Mouse (Mus musculus) kidney, postnatal 14 days (tissue): Measurements from ENCODE around the gene Gm17949.

Experiments used
- DNase-seq: peaks from one replicate; pipeline ENCODE4 v3.0.0; 2022; ENCODE audit warnings: mixed read lengths

Gm17949 gene

DNA sequence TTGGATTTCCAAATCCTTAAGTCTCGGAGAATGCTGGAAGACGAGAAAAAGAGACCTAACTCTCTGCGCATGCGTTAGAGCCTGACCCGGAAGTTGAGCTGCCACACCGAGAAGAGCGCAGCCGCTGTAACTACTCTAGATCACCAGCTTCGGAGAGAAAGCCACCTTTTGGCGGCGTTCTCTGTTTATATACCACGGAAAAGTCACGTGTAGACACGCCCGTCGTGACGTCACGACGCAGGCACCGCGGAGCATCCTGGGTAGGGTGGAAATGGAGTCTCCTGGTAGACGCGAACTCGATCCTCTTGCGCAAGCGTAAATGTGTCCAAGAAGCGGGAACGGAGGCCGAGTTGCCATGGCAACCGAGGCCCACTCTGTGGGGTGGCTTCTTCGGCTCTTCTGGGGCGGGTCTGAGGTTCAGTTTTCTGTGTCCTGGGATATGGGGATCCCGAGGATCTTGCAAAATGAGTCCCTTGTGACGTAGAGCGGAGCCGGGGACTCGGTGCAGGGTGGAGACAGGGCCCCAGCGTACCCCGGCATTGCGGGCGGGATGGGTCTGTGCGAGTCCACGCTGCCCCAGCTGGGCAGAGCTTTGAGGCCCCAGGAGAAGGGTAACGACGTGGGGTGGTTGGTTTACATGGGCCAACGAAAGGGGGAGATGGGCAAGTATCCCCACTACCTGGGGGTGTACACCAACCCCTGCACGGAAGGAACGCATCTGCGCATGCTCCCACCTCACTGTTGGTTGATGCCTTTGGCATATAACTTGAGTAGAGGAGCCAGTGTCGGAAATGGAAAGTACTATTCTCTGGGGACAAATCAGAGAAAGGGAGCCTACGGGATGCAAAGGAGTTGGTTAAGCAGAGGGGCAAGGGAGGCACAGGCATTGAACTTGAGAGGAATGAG is at the start of gene Gm17949, which contains the start of gene Gtf2f1:
TSS of gene Gm17949 (plus strand) at position 234 of the 906 bp plus-strand sequence.
TSS of gene Gtf2f1 (minus strand) at position 53 of the 906 bp plus-strand sequence.
- peak; percentile 98 for DNase-seq

GRCm38 (mm10) chr17:56961880-56962279 is 49.4 kb upstream of the Gm17949 start:
- DNase-seq = no peak

DNA sequence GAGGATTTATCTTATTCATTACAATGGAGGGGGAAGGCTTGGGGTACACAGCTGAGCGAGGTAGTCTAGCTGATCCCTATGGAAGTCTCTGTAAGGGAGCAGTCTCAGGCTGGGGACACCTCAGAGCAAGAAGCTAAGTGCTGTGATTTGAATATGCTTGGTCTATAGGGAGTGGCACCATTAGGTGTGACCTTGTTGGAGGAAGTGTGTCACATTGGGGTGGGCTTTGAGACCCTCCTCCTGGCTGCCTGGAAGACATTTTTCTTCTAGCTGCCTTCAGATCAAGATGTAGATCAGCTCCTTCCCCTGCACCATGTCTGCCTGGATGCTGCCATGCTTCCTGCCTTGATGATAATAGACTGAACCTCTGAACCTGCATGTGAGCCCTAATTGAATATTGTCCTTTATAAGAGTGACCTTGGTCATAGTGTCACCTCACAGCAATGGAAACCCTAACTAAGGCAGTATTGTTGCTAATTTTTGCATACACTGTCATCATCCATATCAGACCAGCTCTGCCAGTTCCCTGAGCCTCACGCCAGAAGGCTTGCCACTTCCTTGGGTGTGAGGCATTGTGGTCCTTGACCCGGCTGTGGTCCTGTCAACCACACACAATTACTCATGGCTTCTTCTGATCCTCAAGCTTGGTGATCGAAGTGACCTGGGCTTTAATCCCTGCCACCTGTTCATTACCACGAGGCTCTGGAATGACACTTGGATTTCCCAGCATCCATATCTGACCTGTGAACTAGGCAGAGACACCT is 48.4 kb upstream of the Gm17949 start:
- no peak for DNase-seq

DNA sequence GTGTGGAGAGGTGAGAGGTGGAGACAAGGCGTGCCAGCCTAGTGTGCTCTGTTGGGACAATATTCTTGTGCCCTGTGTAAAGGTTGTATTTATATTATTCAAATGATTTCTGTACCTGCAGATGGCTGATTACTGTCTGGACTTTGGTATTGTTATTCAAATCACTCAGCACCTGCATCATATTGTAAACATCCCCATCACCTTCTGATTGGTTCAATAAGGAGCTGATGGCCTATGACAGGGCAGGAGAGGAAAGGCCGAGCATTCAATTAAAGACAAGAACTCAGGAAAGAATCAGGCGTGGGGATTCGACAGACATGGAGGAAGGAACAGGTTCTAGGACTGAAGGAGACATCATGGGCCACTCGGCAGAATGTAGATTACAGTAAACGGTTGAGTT is 47.6 kb upstream of the Gm17949 start:
- DNase-seq = no peak

GRCm38 (mm10) chr17:56969321-56969720 is 41.9 kb upstream of the Gm17949 start:
- DNase-seq = no peak

DNA sequence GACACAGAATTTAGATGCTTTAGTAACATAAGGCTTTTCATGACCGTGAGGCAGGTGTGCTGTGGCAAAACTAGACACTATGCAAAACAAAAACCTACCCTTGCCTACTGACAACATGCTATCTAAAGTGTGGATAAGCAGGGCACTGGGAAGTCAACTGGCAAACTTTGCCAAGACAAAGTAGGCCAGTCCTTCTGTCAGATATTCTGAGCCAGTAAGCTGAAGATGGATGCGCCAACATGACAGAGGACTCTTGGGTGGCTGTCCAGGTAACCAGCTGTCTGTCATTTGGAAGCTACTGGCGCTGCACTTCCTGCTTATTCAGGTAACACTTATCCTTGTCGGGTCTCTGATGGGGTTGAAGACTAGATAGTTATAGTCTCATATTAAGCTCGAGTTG is 41.2 kb upstream of the Gm17949 start:
- DNase-seq = no peak

DNA sequence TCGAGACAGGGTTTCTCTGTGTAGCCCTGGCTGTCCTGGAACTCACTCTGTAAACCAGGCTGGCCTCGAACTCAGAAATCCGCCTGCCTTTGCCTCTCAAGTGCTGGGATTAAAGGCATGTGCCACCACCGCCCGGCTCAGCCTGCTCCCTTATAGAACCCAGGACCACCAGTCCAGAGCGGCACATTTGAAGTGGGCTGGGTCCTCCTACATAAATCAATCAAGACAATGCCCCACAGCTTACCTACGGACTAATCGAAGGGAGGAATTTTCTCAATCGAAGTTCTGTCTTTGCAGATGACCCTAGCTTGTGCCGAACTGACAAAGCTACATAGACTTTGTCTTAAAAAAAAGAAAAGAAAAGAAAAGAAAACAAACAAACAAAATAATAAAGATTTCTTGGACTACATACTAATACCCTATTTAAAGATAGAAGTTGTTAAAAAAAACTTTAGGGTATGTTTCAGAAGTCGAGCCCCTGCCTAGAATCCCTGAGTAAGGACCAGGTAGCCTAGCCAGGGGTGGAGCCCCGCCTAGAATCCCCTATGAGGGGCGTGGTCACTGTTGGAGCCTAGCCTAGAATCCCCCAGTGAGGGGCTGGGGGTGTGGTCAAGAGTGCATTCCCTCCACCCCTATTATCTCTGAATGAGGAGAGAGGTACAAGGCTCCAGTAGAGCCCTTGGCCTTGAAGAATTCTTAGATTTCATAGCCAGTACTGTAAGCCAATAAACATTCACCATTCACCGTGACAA is 37.1 kb upstream of the Gm17949 start:
- no peak for DNase-seq

DNA sequence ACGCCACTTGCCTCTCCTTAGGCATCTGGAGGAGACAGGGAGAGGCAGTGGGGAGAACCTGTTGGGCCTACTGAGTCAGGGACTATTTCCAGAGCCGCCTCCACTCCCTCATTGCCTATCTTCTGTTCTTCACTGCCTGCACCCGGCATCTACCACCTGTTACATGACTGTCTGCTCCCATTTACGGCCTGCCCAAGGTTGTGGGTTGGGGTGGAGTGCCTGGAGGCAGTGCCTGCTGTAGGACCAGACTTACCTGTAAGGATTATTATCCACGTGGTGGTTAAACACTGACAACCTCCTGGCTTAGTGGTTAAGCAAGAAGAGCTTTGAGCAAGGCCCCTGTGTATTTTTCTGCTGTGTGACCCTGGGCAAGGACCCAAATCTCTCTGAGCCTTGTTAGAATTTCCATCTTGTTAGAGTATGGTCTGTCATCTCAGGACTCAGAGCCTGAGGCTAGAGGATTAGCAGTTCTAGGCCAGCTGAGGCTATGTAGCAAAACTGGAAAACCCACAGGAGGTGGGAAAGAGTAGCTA is 36.5 kb upstream of the Gm17949 start:
- DNase-seq = no peak

GRCm38 (mm10) chr17:56975391-56975790 is 35.9 kb upstream of the Gm17949 start:
- DNase-seq = no peak

- DNase-seq = no peak
Observed at GRCm38 (mm10) chr17:56976531-56977390, 34.5 kb upstream of the Gm17949 start.

GRCm38 (mm10) chr17:56979524-56979923 is 31.7 kb upstream of the Gm17949 start:
- DNase-seq = no peak

- DNase-seq = no peak
Observed at GRCm38 (mm10) chr17:56981049-56981448, 30.2 kb upstream of the Gm17949 start.

GRCm38 (mm10) chr17:56982013-56982412 is 29.3 kb upstream of the Gm17949 start, which contains the start of gene Acer1:
Gene Acer1, minus strand, starts transcription at chr17:56982126.
- DNase-seq = no peak

- no peak for DNase-seq
Observed at GRCm38 (mm10) chr17:56984886-56985285, 26.4 kb upstream of the Gm17949 start.

DNA sequence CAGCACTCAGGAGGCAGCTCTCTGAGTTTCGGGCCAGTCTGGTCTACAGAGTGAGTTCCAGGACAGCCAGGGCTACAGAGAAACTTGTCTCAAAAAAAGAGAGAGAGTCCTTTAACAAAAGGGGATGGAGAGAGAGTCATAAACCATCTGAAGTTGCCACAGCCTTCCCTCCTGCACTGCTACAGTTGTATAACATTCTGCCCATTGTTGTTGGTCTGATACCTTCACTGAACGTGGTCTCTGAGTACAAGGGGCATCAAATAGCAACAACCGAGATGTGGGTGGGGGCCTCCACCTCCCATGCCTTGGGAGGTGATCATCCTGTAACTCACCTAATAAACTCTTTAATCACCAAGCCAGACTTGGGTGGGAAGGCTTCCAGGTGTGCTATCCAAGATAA is 25.6 kb upstream of the Gm17949 start:
- no peak for DNase-seq

- no peak for DNase-seq
Observed at GRCm38 (mm10) chr17:56986105-56986805, 25.0 kb upstream of the Gm17949 start.

DNA sequence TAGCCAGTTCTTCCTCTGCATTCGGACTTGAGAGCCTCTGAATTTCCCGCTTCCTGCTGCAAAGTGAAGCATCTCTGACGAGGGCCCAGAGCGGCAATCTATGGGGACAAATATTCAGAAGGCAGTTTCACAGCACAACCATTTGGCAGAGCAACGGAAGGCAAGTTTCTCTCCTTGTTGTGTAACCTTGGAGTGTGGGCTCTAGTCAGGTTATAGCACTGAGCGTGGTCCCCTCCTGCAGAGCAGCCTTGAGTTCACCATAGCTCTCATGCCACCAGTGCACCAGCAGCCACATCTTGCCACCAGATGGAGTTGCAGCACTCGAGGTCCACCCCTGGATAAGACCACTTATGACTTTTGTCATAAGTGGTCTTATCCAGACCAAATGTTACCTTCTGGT is 22.8 kb upstream of the Gm17949 start:
- no peak for DNase-seq

- no peak for DNase-seq
Observed at GRCm38 (mm10) chr17:56988921-56989430, 22.3 kb upstream of the Gm17949 start.

DNA sequence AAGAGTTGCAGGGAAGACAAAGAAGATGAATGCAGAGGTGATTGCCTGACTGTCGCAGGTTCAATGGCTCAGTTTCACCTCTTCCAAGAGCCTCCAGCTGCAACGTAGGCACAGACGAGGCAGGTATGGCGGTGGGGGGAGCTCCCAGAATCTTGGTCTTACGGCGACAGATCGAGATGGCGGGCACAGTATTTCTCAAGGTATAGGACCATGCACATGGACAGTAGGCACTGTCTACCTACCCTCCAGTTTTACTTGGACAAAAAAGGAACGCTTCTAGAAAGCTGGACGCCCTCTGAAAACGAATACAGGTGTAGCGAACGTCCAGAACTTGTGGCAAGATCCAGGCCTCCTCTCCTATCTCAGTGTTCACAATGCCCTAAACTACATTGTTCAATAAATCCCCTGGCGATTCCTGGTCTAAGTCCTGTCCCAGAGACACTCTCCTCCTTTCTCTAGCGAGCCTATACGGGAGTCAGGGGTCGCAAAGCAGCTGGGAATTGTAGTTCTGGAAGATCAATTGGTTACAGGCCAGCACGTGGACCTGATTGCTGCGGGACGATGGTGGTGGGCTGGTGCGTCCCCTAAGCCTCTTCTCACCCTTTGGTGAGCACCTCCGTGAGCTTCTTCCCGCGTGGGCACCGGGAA is 21.7 kb upstream of the Gm17949 start:
- peak; percentile 89 for DNase-seq

DNA sequence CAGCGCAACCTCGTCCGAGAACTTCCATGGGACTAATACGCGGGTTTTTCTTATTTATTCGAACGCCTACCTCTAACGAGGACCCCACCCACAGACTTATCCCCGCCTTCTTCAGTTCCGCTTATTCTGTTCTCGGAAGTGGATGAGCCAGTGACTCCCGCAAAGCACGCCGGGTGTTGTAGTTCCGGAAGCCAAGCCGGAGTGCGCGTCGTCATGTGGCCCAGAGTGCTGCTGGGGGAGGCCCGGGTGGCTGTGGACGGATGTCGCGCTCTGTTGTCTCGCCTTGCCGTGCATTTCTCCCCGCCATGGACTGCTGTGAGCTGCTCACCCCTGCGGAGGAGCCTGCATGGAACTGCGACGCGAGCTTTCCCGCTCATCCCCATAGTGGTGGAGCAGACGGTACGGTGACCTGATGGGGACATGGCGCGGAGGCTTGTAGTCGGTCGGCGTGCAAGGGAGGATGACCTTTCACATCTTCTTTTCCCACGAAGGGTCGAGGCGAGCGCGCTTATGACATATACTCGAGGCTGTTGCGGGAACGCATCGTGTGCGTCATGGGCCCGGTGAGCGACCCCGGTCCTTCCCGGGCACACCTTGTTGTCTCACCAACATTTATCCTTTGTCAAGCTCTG is 21.0 kb upstream of the Gm17949 start, which contains the start of gene Clpp:
TSS of gene Clpp (plus strand) at position 191 of the 632 bp plus-strand sequence.
- DNase-seq = peak; percentile 96
